ENCODE assay signal across 8 mouse cellular contexts in genomic region chr13:68167826-68168225, GRCm38 (mm10).
A peak's percentile ranks its signal among the peaks of the same experiment; 100 is the strongest.
DNase-seq lines count a peak whose midpoint lies in the region; ATAC-seq and TF ChIP-seq lines count a peak whose summit lies in the region.
"Not testable (repeated sequence)": the region's sequence is repeated elsewhere in the genome, so short reads cannot be mapped to it uniquely, and the experiment has no call there.

No protein-coding gene starts in this region.

- not testable (repeated sequence) for TF ChIP-seq POLR2A in cerebellum, adult 2 months (IDR thresholded peaks at IDR 0.05; ENCODE audit: borderline replicate concordance, insufficient read depth, low read length)

- not testable (repeated sequence) for H3K36me3 ChIP-seq in intestine, postnatal 0 days (ENCODE audit: control insufficient read depth, insufficient read depth); liver, embryonic 14.5 days (replicated peaks; ENCODE audit: control insufficient read depth, insufficient read depth, low read depth)

- not testable (repeated sequence) for H3K27me3 ChIP-seq in cerebellum, adult 2 months (ENCODE audit: control insufficient read depth, insufficient read depth, low read length); intestine, postnatal 0 days (replicated peaks; ENCODE audit: control insufficient read depth, insufficient read depth, low read length); liver, embryonic 14.5 days (ENCODE audit: control insufficient read depth, insufficient read depth, low read length)

- not testable (repeated sequence) for H3K9me3 ChIP-seq in intestine, postnatal 0 days (ENCODE audit: control insufficient read depth); liver, embryonic 14.5 days (ENCODE audit: control insufficient read depth, low read length)

- not testable (repeated sequence) for TF ChIP-seq EP300 in liver, embryonic 14.5 days (IDR thresholded peaks at IDR 0.05; ENCODE audit: low read depth)

- peak; percentile 44 for DNase-seq in R1 (ENCODE audit: low read depth, low spot score)
- peak; percentile 0 to 28 for DNase-seq in cerebellum, adult 2 months
- peak; percentile 5 to 23 for DNase-seq in frontal cortex, postnatal 14 days (ENCODE audit: low spot score in 2 of 2)
- DNase-seq in layer of hippocampus, adult 9-11 months, result peak; percentile 29
- DNase-seq in liver, embryonic 14.5 days (ENCODE audit: low read depth in 3 of 3, low spot score in 3 of 3), result not testable (repeated sequence)
- DNase-seq in right cerebral cortex, adult 2 months (ENCODE audit: low spot score in 2 of 2), result peak; percentile 55 to 76
- DNase-seq in urinary bladder, postnatal 25 days (ENCODE audit: low spot score), result peak; percentile 3

- not testable (repeated sequence) for ATAC-seq in intestine, postnatal 0 days; liver, embryonic 14.5 days (ENCODE audit: insufficient read depth)

- TF ChIP-seq CTCF in cerebellum, adult 2 months (IDR thresholded peaks at IDR 0.05; ENCODE audit: borderline replicate concordance, insufficient read depth, low read depth, low read length), result not testable (repeated sequence)
- TF ChIP-seq CTCF in intestine, postnatal 0 days (IDR thresholded peaks at IDR 0.05; ENCODE audit: low read depth), result peak; percentile 49
- TF ChIP-seq CTCF in liver, embryonic 14.5 days (IDR thresholded peaks at IDR 0.05; ENCODE audit: low read depth), result peak; percentile 48

- H3K4me1 ChIP-seq in cerebellum, adult 2 months (ENCODE audit: control insufficient read depth, insufficient read depth, low read length); intestine, postnatal 0 days (replicated peaks; ENCODE audit: control insufficient read depth, insufficient read depth, low read length); liver, embryonic 14.5 days (replicated peaks; ENCODE audit: control insufficient read depth in 2 of 2, insufficient read depth in 2 of 2, low read length in 1 of 2): not testable (repeated sequence)

- H3K9ac ChIP-seq in intestine, postnatal 0 days (ENCODE audit: low read depth, low read length); liver, embryonic 14.5 days (replicated peaks): not testable (repeated sequence)

- 38% methylated on average over 6 of the region's 6 CpGs for WGBS in cerebellum, adult 2 months
- WGBS in intestine, postnatal 0 days, result 41% methylated on average over 6 of the region's 6 CpGs
- 21% methylated on average over 6 of the region's 6 CpGs for WGBS in liver, embryonic 14.5 days (ENCODE audit: insufficient replicate concordance)

- H3K4me2 ChIP-seq in intestine, postnatal 0 days (replicated peaks; ENCODE audit: low read depth); liver, embryonic 14.5 days (ENCODE audit: low read depth): not testable (repeated sequence)

- not testable (repeated sequence) for H3K4me3 ChIP-seq in cerebellum, adult 2 months (replicated peaks; ENCODE audit: insufficient read depth, low read depth, low read length); intestine, postnatal 0 days (ENCODE audit: low read depth, low read length); liver, embryonic 14.5 days (ENCODE audit: insufficient read depth in 1 of 2, low read depth in 2 of 2, low read length in 2 of 2)

- not testable (repeated sequence) for H3K27ac ChIP-seq in cerebellum, adult 2 months (ENCODE audit: insufficient read depth, low read length); intestine, postnatal 0 days (ENCODE audit: low read depth, low read length); liver, embryonic 14.5 days
